In the genomic region with DNA sequence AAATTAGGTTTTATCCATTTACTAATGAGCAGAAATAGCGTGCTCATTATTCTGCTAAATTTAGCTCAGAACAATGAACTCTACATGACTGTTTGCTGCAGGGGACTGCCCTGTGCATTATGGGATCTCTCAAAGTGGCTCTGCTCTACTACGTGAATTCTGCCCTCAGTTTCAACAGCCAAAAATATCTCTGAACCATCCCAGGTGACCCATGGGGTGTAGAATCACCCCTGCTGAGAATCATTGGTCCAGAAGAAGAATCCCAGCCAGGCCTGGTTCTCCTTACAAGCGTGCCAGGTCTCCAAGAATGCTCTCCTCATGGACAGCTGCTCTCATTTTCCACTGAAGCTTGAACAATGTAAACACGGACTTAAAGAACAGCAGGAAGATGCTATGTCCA, we compare ENCODE assay signal across 22 mouse cellular contexts.
DNase-seq lines count a peak whose midpoint lies in the region; ATAC-seq lines count a peak whose summit lies in the region.
"Had no signal": no experiment of that assay in that cellular context is flagged by ENCODE, and none has a peak within 500 bp of the region (broad histone marks: within the 10 kb centered on the region; RNA-seq: fewer than 3 reads in every experiment).

No protein-coding gene starts in this region.

- DNase-seq in heart, adult 8-10 months (ENCODE audit: low spot score), result no peak
- peak; percentile 47 for DNase-seq in Muller cell, postnatal 12 days (ENCODE audit: inconsistent ontology term)
- peak; percentile 74 for DNase-seq in cerebellum, adult 11-12 months
- DNase-seq in cerebellum, postnatal 14 days, result peak; percentile 30 to 63
- DNase-seq in right cerebral cortex, postnatal 4 days, result no peak
- DNase-seq: B cell, adult 2 months; gastrocnemius, postnatal 14 days; heart, adult 2 months; liver; lung, postnatal 14 days; midbrain, embryonic 14.5 days; right cerebral cortex, postnatal 14 days; thymus, adult 2 months had no signal

- 55% methylated on average over 4 of the region's 4 CpGs for WGBS in heart, embryonic 13.5 days

- H3K4me1 ChIP-seq in heart, embryonic 13.5 days, result peaks cover 67% of the 10 kb centered on the region
- H3K4me1 ChIP-seq: megakaryocyte, embryonic 14.5 days had no signal

- no peaks in the 10 kb centered on the region for H3K27me3 ChIP-seq in heart, embryonic 13.5 days (replicated peaks)
- H3K27me3 ChIP-seq: embryonic facial prominence, embryonic 15.5 days; intestine, embryonic 15.5 days; megakaryocyte, embryonic 14.5 days; neural tube, embryonic 13.5 days; stomach, embryonic 15.5 days had no signal

- peak overlapping the region; percentile 49 for H3K27ac ChIP-seq in heart, embryonic 13.5 days (replicated peaks)
- H3K27ac ChIP-seq: embryonic facial prominence, embryonic 15.5 days; forebrain, embryonic 10.5 days; heart, adult 2 months; hindbrain, embryonic 14.5 days; intestine, embryonic 15.5 days; neural tube, embryonic 13.5 days; stomach, embryonic 15.5 days had no signal

- no peaks in the 10 kb centered on the region for H3K9me3 ChIP-seq in heart, embryonic 13.5 days
- H3K9me3 ChIP-seq: embryonic facial prominence, embryonic 15.5 days; forebrain, embryonic 10.5 days; intestine, embryonic 15.5 days; neural tube, embryonic 13.5 days; stomach, embryonic 15.5 days had no signal

- H3K4me3 ChIP-seq in heart, embryonic 13.5 days, result no peak overlapping the region
- H3K4me3 ChIP-seq: embryonic facial prominence, embryonic 15.5 days; forebrain, embryonic 10.5 days; heart, adult 2 months; intestine, embryonic 15.5 days; megakaryocyte, embryonic 14.5 days; neural tube, embryonic 13.5 days; stomach, embryonic 15.5 days had no signal

- no peak for ATAC-seq in heart, embryonic 13.5 days (ENCODE audit: extremely low read depth, insufficient number of reproducible peaks, low FRiP score, low TSS enrichment)
- ATAC-seq in erythroid progenitor cell, adult 5-6 weeks (replicated peaks; ENCODE audit: low FRiP score, poor library complexity, severe bottlenecking), result no peak
- ATAC-seq: intestine, embryonic 15.5 days had no signal

- no peak overlapping the region for H3K4me2 ChIP-seq in heart, embryonic 13.5 days
- H3K4me2 ChIP-seq: embryonic facial prominence, embryonic 15.5 days; hindbrain, embryonic 14.5 days; intestine, embryonic 15.5 days; neural tube, embryonic 13.5 days; stomach, embryonic 15.5 days had no signal

- no peak overlapping the region for H3K9ac ChIP-seq in heart, embryonic 13.5 days
- H3K9ac ChIP-seq: embryonic facial prominence, embryonic 15.5 days; hindbrain, embryonic 14.5 days; intestine, embryonic 15.5 days; neural tube, embryonic 13.5 days; stomach, embryonic 15.5 days had no signal

- no peaks in the 10 kb centered on the region for H3K36me3 ChIP-seq in heart, embryonic 13.5 days
- H3K36me3 ChIP-seq: embryonic facial prominence, embryonic 15.5 days; forebrain, embryonic 10.5 days; intestine, embryonic 15.5 days; neural tube, embryonic 13.5 days; stomach, embryonic 15.5 days had no signal

Comparison
In these comparisons a context has a peak if more than half of its experiments do, and no peak if none do; other contexts are left out.
1. DNase-seq: peak in Muller cell, postnatal 12 days (single experiment), cerebellum, adult 11-12 months (single experiment) and cerebellum, postnatal 14 days (2 of 2); none in heart, adult 8-10 months (single experiment) and right cerebral cortex, postnatal 4 days (single experiment).